Mouse (Mus musculus) liver, postnatal 0 days (tissue): ENCODE results near the gene Tcf7l2.

Experiments
- CTCF ChIP-seq: sonication (generic); IDR thresholded peaks from 2 replicates; pipeline ENCODE4 v1.5.1; 2016; ENCODE audit warnings: antibody characterized with exemption, low read depth
- EP300 ChIP-seq: IDR thresholded peaks from 2 replicates; pipeline ENCODE4 v1.6.1; 2016; ENCODE audit warnings: antibody characterized with exemption, low read depth, mild to moderate bottlenecking

GRCm38 (mm10) chr19:55839036-55839555 lies 97.5 kb downstream of the Tcf7l2 start:
- TF ChIP-seq CTCF (no peak), EP300 (no peak)
